Mouse (Mus musculus) kidney, adult 2 months (tissue): Measurements from ENCODE around the gene Gm28230.

ENCODE experiments used
- CTCF ChIP-seq: fragments of 200-500 bp; conservative IDR thresholded peaks from 2 replicates; pipeline ENCODE4 v1.5.1; 2011; ENCODE audit warnings: low read depth, mild to moderate bottlenecking, control low read depth, low read length, moderate library complexity, mixed read lengths; ENCODE audit not compliant: insufficient read depth, insufficient read length
- POLR2A ChIP-seq: fragments of 200-500 bp; IDR thresholded peaks from one replicate; pipeline ENCODE4 v1.6.1; 2011; ENCODE audit warnings: low read depth, low read length, control low read depth

DNA sequence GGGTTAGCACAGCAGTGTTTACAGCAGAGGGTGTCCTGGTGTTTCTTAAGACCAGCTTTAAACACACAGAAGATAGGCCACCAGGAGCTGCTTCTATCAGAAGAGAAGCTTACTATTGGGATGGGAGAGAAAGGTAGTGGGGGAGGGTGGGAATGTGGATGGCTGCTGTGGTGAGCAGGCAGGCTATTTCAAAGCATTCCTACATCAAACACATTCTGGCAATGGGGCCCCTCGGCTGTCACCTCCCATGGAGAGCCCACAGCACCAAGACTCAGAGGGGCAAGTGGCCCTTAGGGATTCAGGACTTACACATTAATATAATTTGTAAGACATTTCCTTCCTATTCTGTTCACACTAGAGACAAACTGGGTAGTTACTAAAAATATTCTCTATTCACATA, 33.6 kb downstream of the Gm28230 start:
- TF ChIP-seq CTCF (no peak), POLR2A (no peak)
